Mouse (Mus musculus) liver, postnatal 0 days (tissue): ENCODE measurements at regions not wholly inside any gene's neighbourhood (a gene's known extent, or its start where the extent isn't known, plus 50 kb on each side); places are given as distances from the start of the nearest gene placed in this dataset.

Experiments
- CTCF ChIP-seq: sonication (generic); IDR thresholded peaks from 2 replicates; pipeline ENCODE4 v1.5.1; 2016; ENCODE audit warnings: antibody characterized with exemption, low read depth
- EP300 ChIP-seq: IDR thresholded peaks from 2 replicates; pipeline ENCODE4 v1.6.1; 2016; ENCODE audit warnings: antibody characterized with exemption, low read depth, mild to moderate bottlenecking

- TF ChIP-seq CTCF, result no peak
- no peak for TF ChIP-seq EP300
Measured at GRCm38 (mm10) chr12:54265852-54266251, 62.2 kb upstream of the Egln3 start.
